Mouse (Mus musculus): ENCODE data around the gene Klf12.

The Klf12 gene

GRCm38 (mm10) chr14:100140370-100140769 is 144.1 kb downstream of the Klf12 start:
- no peak for DNase-seq (ENCODE audit: low spot score in 2 of 2)

- no peak for DNase-seq (ENCODE audit: low spot score in 2 of 2)
Measured at GRCm38 (mm10) chr14:100134304-100134703, 150.2 kb downstream of the Klf12 start.

- no peak for DNase-seq (ENCODE audit: low spot score in 2 of 2)
Measured at GRCm38 (mm10) chr14:100132479-100132878, 152.0 kb downstream of the Klf12 start.

- DNase-seq (ENCODE audit: low spot score in 2 of 2): no peak
Measured at GRCm38 (mm10) chr14:100126126-100126525, 158.4 kb downstream of the Klf12 start.

- no peak for DNase-seq (ENCODE audit: low spot score in 2 of 2)
Measured at GRCm38 (mm10) chr14:100121075-100121474, 163.4 kb downstream of the Klf12 start.

GRCm38 (mm10) chr14:100119866-100120265 is 164.6 kb downstream of the Klf12 start:
- no peak for DNase-seq (ENCODE audit: low spot score in 2 of 2)

GRCm38 (mm10) chr14:100113419-100113818 is 171.1 kb downstream of the Klf12 start:
- DNase-seq (ENCODE audit: low spot score in 2 of 2): no peak

- DNase-seq (ENCODE audit: low spot score in 2 of 2): no peak
Measured at GRCm38 (mm10) chr14:100111735-100112134, 172.7 kb downstream of the Klf12 start.

GRCm38 (mm10) chr14:100109563-100109962 is 174.9 kb downstream of the Klf12 start:
- no peak for DNase-seq (ENCODE audit: low spot score in 2 of 2)

- DNase-seq (ENCODE audit: low spot score in 2 of 2): no peak
Measured at GRCm38 (mm10) chr14:100105570-100105969, 178.9 kb downstream of the Klf12 start.

- DNase-seq (ENCODE audit: low spot score in 2 of 2): no peak
Measured at GRCm38 (mm10) chr14:100104818-100105217, 179.7 kb downstream of the Klf12 start.

GRCm38 (mm10) chr14:100103818-100104217 is 180.7 kb downstream of the Klf12 start:
- no peak for DNase-seq (ENCODE audit: low spot score in 2 of 2)

GRCm38 (mm10) chr14:100097208-100098189 is 187.0 kb downstream of the Klf12 start:
- DNase-seq (ENCODE audit: low spot score in 2 of 2): no peak

- DNase-seq (ENCODE audit: low spot score in 2 of 2): no peak
Measured at GRCm38 (mm10) chr14:100095730-100096129, 188.7 kb downstream of the Klf12 start.

GRCm38 (mm10) chr14:100090517-100090916 is 194.0 kb downstream of the Klf12 start:
- no peak for DNase-seq (ENCODE audit: low spot score in 2 of 2)

GRCm38 (mm10) chr14:100079620-100080019 is 204.9 kb downstream of the Klf12 start:
- DNase-seq (ENCODE audit: low spot score in 2 of 2): no peak

- DNase-seq (ENCODE audit: low spot score in 2 of 2): no peak
Measured at GRCm38 (mm10) chr14:100072431-100073195, 211.9 kb downstream of the Klf12 start.

- DNase-seq (ENCODE audit: low spot score in 2 of 2): no peak
Measured at GRCm38 (mm10) chr14:100069543-100070090, 214.9 kb downstream of the Klf12 start.

- DNase-seq (ENCODE audit: low spot score in 2 of 2): no peak
Measured at GRCm38 (mm10) chr14:100068715-100069114, 215.8 kb downstream of the Klf12 start.

- no peak for DNase-seq (ENCODE audit: low spot score in 2 of 2)
Measured at GRCm38 (mm10) chr14:100062516-100062915, 222.0 kb downstream of the Klf12 start.

GRCm38 (mm10) chr14:100054150-100054549 is 230.3 kb downstream of the Klf12 start:
- DNase-seq (ENCODE audit: low spot score in 2 of 2): no peak

GRCm38 (mm10) chr14:100053456-100053855 is 231.0 kb downstream of the Klf12 start:
- DNase-seq (ENCODE audit: low spot score in 2 of 2): no peak
